Mouse (Mus musculus) heart, embryonic 10.5 days (tissue): ENCODE measurements around the gene Wdcp. TPM values are rescaled to one million over a fixed set of nuclear protein-coding genes. Genes with fewer than 3 reads are reported as not detected.

Experiments
- DNase-seq: peaks from one replicate; pipeline ENCODE4 v3.0.0-alpha.2; 2017; ENCODE audit warnings: low spot score
- H3K27ac ChIP-seq: fragments of 300-500 bp; sonication (generic); 2 replicates; pipeline ENCODE4 v1.5.1; 2016; ENCODE audit warnings: mild to moderate bottlenecking
- H3K27me3 ChIP-seq: fragments of 300-500 bp; sonication (generic); 2 replicates; pipeline ENCODE4 v1.6.1; 2016; ENCODE audit warnings: mild to moderate bottlenecking; ENCODE audit not compliant: poor library complexity, insufficient read depth, severe bottlenecking
- H3K36me3 ChIP-seq: fragments of 300-500 bp; sonication (generic); 2 replicates; pipeline ENCODE4 v1.6.1; 2016; ENCODE audit warnings: mild to moderate bottlenecking, moderate library complexity
- H3K4me1 ChIP-seq: fragments of 300-500 bp; sonication (generic); 2 replicates; pipeline ENCODE4 v1.6.1; 2016; ENCODE audit warnings: mild to moderate bottlenecking
- H3K4me3 ChIP-seq: fragments of 300-500 bp; sonication (generic); 2 replicates; pipeline ENCODE4 v1.5.1; 2016; ENCODE audit warnings: mild to moderate bottlenecking, moderate library complexity
- H3K9me3 ChIP-seq: fragments of 300-500 bp; sonication (generic); 2 replicates; pipeline ENCODE4 v1.6.1; 2016; ENCODE audit warnings: mild to moderate bottlenecking, moderate library complexity
- WGBS: fragments of 180-500 bp; shearing (Covaris S2); methylation state at CpG from one replicate; pipeline ENCODE4 v1.1.7; 2016; 5-methylcytosine and 5-hydroxymethylcytosine counted together
- polyA plus RNA-seq: library from polyadenylated mRNA; unstranded; fragments of >200 nt; fragmentation: Nextera tagmentation; extraction: Ambion mirVana; gene quantifications from 2 replicates; pipeline ENCODE4 v1.2.1, GENCODE M21; 2016

The Wdcp gene
- polyA plus RNA-seq, 1 experiment from 2014 or later: 18.4 TPM

DNA sequence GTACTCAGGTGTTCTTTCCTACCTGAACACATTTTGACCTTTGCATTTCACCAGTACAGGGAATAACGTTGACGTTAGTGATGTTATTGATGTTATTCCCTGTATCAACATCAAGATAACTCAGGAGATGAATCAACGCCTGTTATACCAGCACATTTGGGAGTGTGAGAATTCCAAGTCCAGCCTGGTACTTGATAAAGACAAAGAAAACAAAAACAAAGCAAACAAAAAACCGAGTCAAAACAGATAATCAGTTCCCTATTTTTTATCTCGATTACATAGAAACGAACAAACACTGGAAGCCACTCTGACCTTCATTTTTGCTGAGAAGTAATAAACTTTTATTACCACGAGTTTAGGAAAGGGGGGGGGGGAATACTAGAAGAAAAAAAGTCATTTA is 63.4 kb downstream of the Wdcp start:
- H3K9me3 ChIP-seq: no peaks in the 10 kb centered on the region
- peak overlapping the region; percentile 89 for H3K4me3 ChIP-seq
- H3K4me1 ChIP-seq: no peaks in the 10 kb centered on the region
- no peak for DNase-seq
- 49% methylated on average over 7 of the region's 7 CpGs for WGBS
- peaks cover 3% of the 10 kb centered on the region; the same call in 1 of the 2 replicates for H3K36me3 ChIP-seq
- H3K27ac ChIP-seq: peak overlapping the region; percentile 97
- no peaks in the 10 kb centered on the region for H3K27me3 ChIP-seq

DNA sequence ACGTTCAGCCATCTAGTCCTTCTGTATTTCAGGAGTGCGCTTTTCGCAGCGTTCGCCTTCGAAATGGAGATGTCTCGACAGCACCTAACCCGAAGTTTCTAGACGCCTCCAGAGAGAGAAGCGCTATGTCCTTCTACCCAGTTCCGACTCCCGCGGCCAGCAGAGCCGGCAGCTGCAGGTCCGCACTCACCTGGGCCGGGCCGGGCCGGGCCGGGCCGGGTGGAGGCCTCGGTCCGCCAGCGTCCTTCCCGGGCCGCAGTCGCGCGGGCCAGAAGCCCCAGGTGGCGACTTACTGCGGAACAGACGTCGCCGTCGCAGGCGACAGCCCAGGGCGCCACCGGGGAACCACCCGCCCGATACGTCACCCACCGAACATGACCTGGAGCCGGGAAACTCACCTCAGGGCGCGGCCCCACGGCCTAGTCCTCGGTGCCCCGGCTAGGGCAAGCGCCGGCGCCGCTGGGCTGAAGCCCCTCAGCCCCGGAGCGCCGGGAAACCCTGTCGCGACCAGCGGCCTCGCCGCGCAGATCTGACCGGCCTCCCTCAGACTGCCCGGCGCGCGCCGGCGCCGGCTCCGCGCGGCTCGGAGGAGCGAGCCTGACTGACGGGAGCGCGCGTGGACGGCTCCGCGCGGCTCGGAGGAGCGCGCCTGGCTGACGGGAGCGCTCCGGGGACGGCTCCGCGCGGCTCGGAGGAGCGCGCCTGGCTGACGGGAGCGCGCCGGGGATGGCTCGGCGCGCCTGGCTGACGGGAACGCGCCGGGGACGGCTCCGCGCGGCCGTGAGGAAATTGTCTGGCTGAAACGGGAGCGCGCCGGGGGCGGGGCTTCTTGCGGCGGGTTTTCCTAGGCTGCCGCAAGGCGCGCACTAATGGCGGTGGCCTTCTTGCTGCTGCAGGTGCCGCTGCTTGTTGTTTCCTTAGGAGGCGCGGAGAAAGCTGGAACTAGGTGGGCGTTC is 64.1 kb downstream of the Wdcp start, which contains the start of gene Ubxn2a:
Ubxn2a (minus strand) TSS at position 755 of the 956 bp plus-strand sequence.
- peak within 1 kb of the TSS; percentile 97 for H3K27ac ChIP-seq
- no peaks in the 10 kb centered on the region for H3K9me3 ChIP-seq
- DNase-seq: peak; percentile 93
- peak within 1 kb of the TSS; percentile 89 for H3K4me3 ChIP-seq
- WGBS: under 1% methylated on average over 125 of the region's 125 CpGs
- H3K4me1 ChIP-seq: no peaks in the 10 kb centered on the region
- H3K27me3 ChIP-seq: no peaks in the 10 kb centered on the region
- no peaks in the 10 kb centered on the region for H3K36me3 ChIP-seq

DNA sequence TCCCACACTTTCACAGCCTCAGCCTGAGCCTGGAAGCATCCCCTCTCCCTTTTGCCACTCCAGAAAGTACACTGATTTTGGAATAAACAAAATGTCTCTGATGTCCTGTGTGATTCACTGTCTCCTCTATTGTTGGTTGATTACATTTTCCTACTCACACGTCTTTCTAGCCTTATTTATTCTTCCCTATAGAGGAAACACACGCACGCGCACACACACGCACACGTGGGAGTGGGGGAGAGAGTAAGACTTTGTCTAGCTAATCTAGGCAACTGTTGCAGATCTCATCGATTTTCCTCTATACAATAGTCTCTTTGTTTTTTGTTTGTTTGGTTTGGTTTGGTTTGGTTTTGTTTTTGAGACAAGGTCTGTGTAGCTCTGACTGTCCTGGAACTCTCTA is 65.3 kb downstream of the Wdcp start:
- no peak overlapping the region for H3K27ac ChIP-seq
- H3K4me3 ChIP-seq: peak overlapping the region; percentile 89; the same call in 1 of the 2 replicates
- H3K9me3 ChIP-seq: no peaks in the 10 kb centered on the region
- no peaks in the 10 kb centered on the region for H3K27me3 ChIP-seq
- no peaks in the 10 kb centered on the region for H3K4me1 ChIP-seq
- no peaks in the 10 kb centered on the region for H3K36me3 ChIP-seq
- no peak for DNase-seq
- WGBS: 86% methylated on average over 7 of the region's 7 CpGs

Other genes with a start within 250 kb of the Wdcp start
- 0.31 and 0.35 TPM in 2 replicates for gene Fam228a, start 104.9 kb upstream of the Wdcp start, polyA plus RNA-seq
- gene Pfn4, start 74.3 kb upstream of the Wdcp start, polyA plus RNA-seq: 1.2 and 1.8 TPM in 2 replicates
- 2.2 and 2.6 TPM in 2 replicates for gene Fam228b, start 74.0 kb upstream of the Wdcp start, polyA plus RNA-seq
- 164 and 196 TPM in 2 replicates for gene Sf3b6, start 25.8 kb upstream of the Wdcp start, polyA plus RNA-seq
- gene Fkbp1b, start 1.7 kb upstream of the Wdcp start, polyA plus RNA-seq: 7.4 and 12.5 TPM in 2 replicates
- gene Mfsd2b, start 31.1 kb downstream of the Wdcp start, polyA plus RNA-seq: 10.9 and 13.5 TPM in 2 replicates
- gene Ubxn2a, start 64.4 kb downstream of the Wdcp start, polyA plus RNA-seq: 29.6 and 30.7 TPM in 2 replicates
- 6.7 and 8.8 TPM in 2 replicates for gene Atad2b, start 74.0 kb downstream of the Wdcp start, polyA plus RNA-seq